Mouse (Mus musculus) thymus, adult 2 months (tissue): Measurements from ENCODE around the gene Plac1.

ENCODE experiments used
- CTCF ChIP-seq: fragments of 200-500 bp; IDR thresholded peaks from 2 replicates; pipeline ENCODE4 v1.5.1; 2012; ENCODE audit warnings: mild to moderate bottlenecking, control low read depth, low read length, moderate library complexity, borderline replicate concordance; ENCODE audit not compliant: control insufficient read depth, poor library complexity, insufficient read depth; ENCODE audit errors: extremely low read depth
- POLR2A ChIP-seq: fragments of 200-500 bp; IDR thresholded peaks from 2 replicates; pipeline ENCODE4 v1.6.1; 2012; ENCODE audit warnings: mild to moderate bottlenecking, low read length, control low read depth, moderate library complexity; ENCODE audit not compliant: control insufficient read depth, poor library complexity, insufficient read depth; ENCODE audit errors: extremely low read depth

DNA sequence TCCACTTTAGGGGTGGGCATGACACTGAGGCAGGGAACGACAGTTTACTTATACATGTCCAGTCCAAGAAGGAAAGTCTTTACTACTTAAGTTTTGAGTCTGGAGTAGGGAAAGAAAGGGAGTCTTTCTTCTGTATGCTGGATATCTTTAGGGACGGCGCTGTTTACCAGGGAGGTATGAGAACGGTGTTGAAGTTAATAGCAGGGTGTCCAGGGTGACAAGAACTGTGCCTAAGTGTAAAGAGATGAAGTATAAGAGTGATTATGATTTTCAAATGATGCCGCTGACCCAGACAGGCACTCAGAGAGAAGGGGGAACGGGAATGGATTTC is 182.2 kb downstream of the Plac1 start:
- TF ChIP-seq CTCF (no peak), POLR2A (no peak)
